Mouse (Mus musculus) liver, embryonic 14.5 days (tissue): ENCODE results near the gene Vipas39.

Experiments used
- CTCF ChIP-seq: IDR thresholded peaks from 2 replicates; pipeline ENCODE4 v1.5.1; 2016; ENCODE audit warnings: antibody characterized with exemption, low read depth, control low read depth
- EP300 ChIP-seq: IDR thresholded peaks from 2 replicates; pipeline ENCODE4 v1.6.1; 2016; ENCODE audit warnings: antibody characterized with exemption, low read depth

- no peak for TF ChIP-seq CTCF
- TF ChIP-seq EP300: no peak
Measured at GRCm38 (mm10) chr12:87293934-87294333, 27.9 kb upstream of the Vipas39 start.
